Mouse (Mus musculus) kidney, adult 2 months (tissue): ENCODE results near the gene Cacna1b.

ENCODE experiments used
- CTCF ChIP-seq: fragments of 200-500 bp; conservative IDR thresholded peaks from 2 replicates; pipeline ENCODE4 v1.5.1; 2011; ENCODE audit warnings: low read depth, mild to moderate bottlenecking, control low read depth, low read length, moderate library complexity, mixed read lengths; ENCODE audit not compliant: insufficient read depth, insufficient read length
- POLR2A ChIP-seq: fragments of 200-500 bp; IDR thresholded peaks from one replicate; pipeline ENCODE4 v1.6.1; 2011; ENCODE audit warnings: low read depth, low read length, control low read depth

DNA sequence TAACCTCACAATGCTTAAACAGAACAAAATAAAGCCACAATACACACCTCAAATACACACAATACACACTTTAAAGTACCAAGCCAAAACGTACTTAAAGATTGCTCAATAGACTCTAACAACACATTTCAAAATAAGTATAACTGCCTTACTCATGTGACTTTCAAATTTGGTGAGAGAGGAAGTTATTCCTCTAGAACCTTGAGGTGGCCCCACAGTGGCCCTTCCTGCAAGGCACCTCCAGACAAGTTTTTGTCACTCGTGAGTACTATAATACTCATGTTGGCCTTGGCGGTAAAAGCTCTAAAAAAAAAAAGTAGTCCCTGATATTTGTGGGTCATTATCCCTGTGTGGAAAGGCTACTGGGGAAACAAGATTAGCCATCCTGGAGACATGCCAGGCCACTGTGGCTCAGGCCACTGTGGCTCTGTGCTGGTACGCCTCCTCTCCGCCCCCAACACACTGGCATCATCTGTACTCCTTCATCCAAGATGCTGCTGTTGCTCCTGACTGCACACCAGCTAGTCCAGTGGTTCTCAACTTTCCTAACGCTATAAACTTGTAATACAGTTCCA is 88.4 kb downstream of the Cacna1b start:
- no peak for TF ChIP-seq CTCF
- TF ChIP-seq POLR2A: no peak
